Mouse (Mus musculus) thymus, adult 18-20 months (tissue): ENCODE data around the gene Lrrc4.
A peak's percentile ranks its signal among the peaks of the same experiment; 100 is the strongest.

ENCODE experiments used
- DNase-seq, 2 experiments: peaks; one replicate each; pipeline ENCODE4 v3.0.0; 2022; ENCODE audit warnings: mixed read lengths in 2 of 2

Lrrc4 gene

GRCm38 (mm10) chr6:28717845-28718237, 113.7 kb downstream of the Lrrc4 start:
- peak in 1 of 2 experiments; percentile 4 for DNase-seq

- DNase-seq = peak; percentile 33 to 46
Observed at GRCm38 (mm10) chr6:28717203-28717844, 114.2 kb downstream of the Lrrc4 start.

GRCm38 (mm10) chr6:28710035-28710434, 121.5 kb downstream of the Lrrc4 start:
- DNase-seq = no peak

- no peak for DNase-seq
Observed at GRCm38 (mm10) chr6:28706976-28707592, 124.5 kb downstream of the Lrrc4 start.

- no peak for DNase-seq
Observed at GRCm38 (mm10) chr6:28706108-28706975, 125.2 kb downstream of the Lrrc4 start.

GRCm38 (mm10) chr6:28705384-28706107, 126.0 kb downstream of the Lrrc4 start:
- no peak for DNase-seq

- DNase-seq = no peak
Observed at GRCm38 (mm10) chr6:28704612-28705011, 126.9 kb downstream of the Lrrc4 start.

- DNase-seq = no peak
Observed at GRCm38 (mm10) chr6:28697214-28697613, 134.3 kb downstream of the Lrrc4 start.

- DNase-seq = no peak
Observed at GRCm38 (mm10) chr6:28692659-28693058, 138.9 kb downstream of the Lrrc4 start.

- no peak for DNase-seq
Observed at GRCm38 (mm10) chr6:28687776-28688175, 143.8 kb downstream of the Lrrc4 start.

- DNase-seq = no peak
Observed at GRCm38 (mm10) chr6:28685745-28686144, 145.8 kb downstream of the Lrrc4 start.

- DNase-seq = no peak
Observed at GRCm38 (mm10) chr6:28685052-28685451, 146.5 kb downstream of the Lrrc4 start.

GRCm38 (mm10) chr6:28681521-28682457, 149.8 kb downstream of the Lrrc4 start:
- DNase-seq = no peak

GRCm38 (mm10) chr6:28680537-28680936, 151.0 kb downstream of the Lrrc4 start:
- no peak for DNase-seq

GRCm38 (mm10) chr6:28678896-28679295, 152.7 kb downstream of the Lrrc4 start:
- DNase-seq = no peak

- DNase-seq = no peak
Observed at GRCm38 (mm10) chr6:28674686-28675085, 156.9 kb downstream of the Lrrc4 start.

- no peak for DNase-seq
Observed at GRCm38 (mm10) chr6:28672388-28672787, 159.2 kb downstream of the Lrrc4 start.

- no peak for DNase-seq
Observed at GRCm38 (mm10) chr6:28669251-28669650, 162.3 kb downstream of the Lrrc4 start.

GRCm38 (mm10) chr6:28667586-28667985, 164.0 kb downstream of the Lrrc4 start:
- no peak for DNase-seq

GRCm38 (mm10) chr6:28664716-28665115, 166.8 kb downstream of the Lrrc4 start:
- no peak for DNase-seq

- no peak for DNase-seq
Observed at GRCm38 (mm10) chr6:28663670-28664069, 167.9 kb downstream of the Lrrc4 start.

- no peak for DNase-seq
Observed at GRCm38 (mm10) chr6:28663004-28663403, 168.5 kb downstream of the Lrrc4 start.
